Mouse (Mus musculus): Measurements from ENCODE around the gene Robo2. TPM values are rescaled to one million over a fixed set of nuclear protein-coding genes. Genes with fewer than 3 reads are reported as not detected.

Gene Robo2
- 114 and 130 TPM in 2 replicates for total RNA-seq (2014; rRNA removed)
- polyA plus RNA-seq (2015; fragmentation: Nextera tagmentation; extraction: Ambion mirVana): 39.2 and 45.5 TPM in 2 replicates

GRCm38 (mm10) chr16:74411481-74412251, at the start of gene Robo2:
Gene Robo2 (minus strand): TSS chr16:74411825.
- ATAC-seq (peak; percentile 84), DNase-seq (peak; percentile 78)
- TF ChIP-seq CTCF (IDR thresholded peaks at IDR 0.05; ENCODE audit: low read depth): 0 out of 2 replicates have a peak, but pooled peaks have one; percentile 1
- Histone ChIP-seq H3K4me2 (ENCODE audit: low read depth) (peak within 1 kb of the TSS; percentile 67), H3K4me1 (ENCODE audit: insufficient read depth) (peaks cover 3% of the 10 kb centered on the region; the same call in 1 of the 2 replicates), H3K4me3 (ENCODE audit: low read depth, low read length) (peak within 1 kb of the TSS; percentile 65), H3K9ac (peak within 1 kb of the TSS; percentile 63), H3K36me3 (ENCODE audit: insufficient read depth) (no peaks in the 10 kb centered on the region), H3K27ac (ENCODE audit: low read depth, low read length) (peak within 1 kb of the TSS; percentile 81), H3K9me3 (ENCODE audit: low read length) (no peaks in the 10 kb centered on the region), H3K27me3 (ENCODE audit: insufficient read depth, low read length) (no peaks in the 10 kb centered on the region)
- under 1% methylated on average over 42 of the region's 43 CpGs for WGBS

DNA sequence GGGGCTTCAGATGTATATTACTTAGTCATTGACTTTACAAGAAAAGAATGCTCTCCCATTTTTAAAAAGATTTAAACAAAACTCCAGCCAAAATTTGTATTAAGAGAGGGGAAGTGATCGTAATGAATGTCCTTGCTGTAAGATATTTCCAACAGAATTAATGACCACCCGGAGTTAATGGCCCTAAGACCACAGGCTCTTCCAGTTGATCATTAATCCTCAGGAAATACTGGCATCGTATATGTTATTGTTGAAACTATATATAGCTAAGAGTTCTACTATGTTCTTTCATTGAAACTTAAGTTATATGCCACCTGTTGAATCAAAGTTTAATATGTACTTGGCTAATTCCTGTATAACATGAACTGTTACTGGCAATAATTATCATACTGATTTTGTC, 46.5 kb upstream of the Robo2 start:
- no peaks in the 10 kb centered on the region for H3K36me3 ChIP-seq (ENCODE audit: insufficient read depth)
- H3K27me3 ChIP-seq (ENCODE audit: insufficient read depth, low read length): no peaks in the 10 kb centered on the region
- H3K9ac ChIP-seq: no peak overlapping the region
- H3K27ac ChIP-seq (ENCODE audit: low read depth, low read length): no peak overlapping the region
- ATAC-seq: no peak
- DNase-seq: no peak
- no peak overlapping the region for H3K4me2 ChIP-seq (ENCODE audit: low read depth)
- H3K4me3 ChIP-seq (ENCODE audit: low read depth, low read length): no peak overlapping the region
- no peak for TF ChIP-seq CTCF (IDR thresholded peaks at IDR 0.05; ENCODE audit: low read depth)
- WGBS: 85% methylated on average over 3 of the region's 3 CpGs
- H3K9me3 ChIP-seq (ENCODE audit: low read length): no peaks in the 10 kb centered on the region
- no peaks in the 10 kb centered on the region for H3K4me1 ChIP-seq (ENCODE audit: insufficient read depth)

- no peaks in the 10 kb centered on the region for H3K27me3 ChIP-seq (ENCODE audit: insufficient read depth, low read length)
- no peak overlapping the region for H3K4me3 ChIP-seq (ENCODE audit: low read depth, low read length)
- H3K36me3 ChIP-seq (ENCODE audit: insufficient read depth): no peaks in the 10 kb centered on the region
- H3K4me1 ChIP-seq (ENCODE audit: insufficient read depth): no peaks in the 10 kb centered on the region
- H3K4me2 ChIP-seq (ENCODE audit: low read depth): no peak overlapping the region
- no peak for DNase-seq
- H3K9ac ChIP-seq: no peak overlapping the region
- no peak overlapping the region for H3K27ac ChIP-seq (ENCODE audit: low read depth, low read length)
- WGBS: 83% methylated on average over 8 of the region's 8 CpGs
- H3K9me3 ChIP-seq (ENCODE audit: low read length): no peaks in the 10 kb centered on the region
- no peak for TF ChIP-seq CTCF (IDR thresholded peaks at IDR 0.05; ENCODE audit: low read depth)
- no peak for ATAC-seq
These were observed 46.1 kb upstream of the Robo2 start for GRCm38 (mm10) chr16:74457736-74458135.

DNA sequence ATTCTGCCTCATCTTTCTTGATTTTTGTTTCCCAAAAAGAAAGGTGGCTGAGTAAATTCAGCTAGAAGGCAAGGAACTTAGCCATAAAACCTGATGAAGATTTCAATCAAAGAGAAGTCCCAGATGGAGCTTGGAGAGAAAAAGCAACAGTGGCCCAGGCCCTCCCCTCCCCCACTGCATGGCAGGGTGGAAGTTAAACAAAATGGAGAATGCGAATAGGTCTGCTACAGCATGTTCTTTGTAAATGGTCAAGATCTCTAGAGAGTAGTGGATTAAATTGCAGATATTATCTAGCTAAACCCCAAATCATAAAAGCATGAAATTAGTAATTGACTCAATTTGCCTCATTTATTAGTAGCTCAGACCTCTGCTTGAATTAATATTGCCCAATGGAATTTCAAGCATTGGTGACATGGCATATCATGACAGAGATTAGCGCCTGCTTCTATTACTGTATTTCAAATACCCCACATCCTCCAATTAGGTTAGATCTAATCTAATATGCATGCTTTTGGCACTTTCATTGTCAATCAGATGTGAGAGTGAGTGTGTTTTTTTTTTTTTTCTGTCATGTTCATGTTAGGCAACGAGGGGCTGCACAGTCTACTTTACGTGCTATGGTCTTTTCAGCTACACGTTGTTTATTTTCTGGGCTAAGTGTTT, 45.3 kb upstream of the Robo2 start:
- ATAC-seq (no peak), DNase-seq (no peak)
- no peak overlapping the region for H3K27ac ChIP-seq (ENCODE audit: low read depth, low read length)

GRCm38 (mm10) chr16:74455179-74455578, 43.6 kb upstream of the Robo2 start:
- DNase-seq (no peak), ATAC-seq (no peak)
- no peaks in the 10 kb centered on the region for H3K27me3 ChIP-seq (ENCODE audit: insufficient read depth, low read length)
- H3K9ac ChIP-seq: no peak overlapping the region
- no peak for TF ChIP-seq CTCF (IDR thresholded peaks at IDR 0.05; ENCODE audit: low read depth)
- H3K27ac ChIP-seq (ENCODE audit: low read depth, low read length): no peak overlapping the region
- H3K4me2 ChIP-seq (ENCODE audit: low read depth): no peak overlapping the region
- no peak overlapping the region for H3K4me3 ChIP-seq (ENCODE audit: low read depth, low read length)
- no peaks in the 10 kb centered on the region for H3K36me3 ChIP-seq (ENCODE audit: insufficient read depth)
- H3K9me3 ChIP-seq (ENCODE audit: low read length): no peaks in the 10 kb centered on the region
- no peaks in the 10 kb centered on the region for H3K4me1 ChIP-seq (ENCODE audit: insufficient read depth)
- WGBS: 31% methylated on average over 2 of the region's 2 CpGs

More for the DNA sequence above, 45.3 kb upstream of the Robo2 start:
- 52% methylated on average over 5 of the region's 5 CpGs for WGBS
- H3K27me3 ChIP-seq (ENCODE audit: insufficient read depth, low read length): no peaks in the 10 kb centered on the region
- no peaks in the 10 kb centered on the region for H3K9me3 ChIP-seq (ENCODE audit: low read length)
- no peaks in the 10 kb centered on the region for H3K4me1 ChIP-seq (ENCODE audit: insufficient read depth)
- no peak overlapping the region for H3K9ac ChIP-seq
- no peak overlapping the region for H3K4me2 ChIP-seq (ENCODE audit: low read depth)
- no peak for TF ChIP-seq CTCF (IDR thresholded peaks at IDR 0.05; ENCODE audit: low read depth)
- no peak overlapping the region for H3K4me3 ChIP-seq (ENCODE audit: low read depth, low read length)
- H3K36me3 ChIP-seq (ENCODE audit: insufficient read depth): no peaks in the 10 kb centered on the region

DNA sequence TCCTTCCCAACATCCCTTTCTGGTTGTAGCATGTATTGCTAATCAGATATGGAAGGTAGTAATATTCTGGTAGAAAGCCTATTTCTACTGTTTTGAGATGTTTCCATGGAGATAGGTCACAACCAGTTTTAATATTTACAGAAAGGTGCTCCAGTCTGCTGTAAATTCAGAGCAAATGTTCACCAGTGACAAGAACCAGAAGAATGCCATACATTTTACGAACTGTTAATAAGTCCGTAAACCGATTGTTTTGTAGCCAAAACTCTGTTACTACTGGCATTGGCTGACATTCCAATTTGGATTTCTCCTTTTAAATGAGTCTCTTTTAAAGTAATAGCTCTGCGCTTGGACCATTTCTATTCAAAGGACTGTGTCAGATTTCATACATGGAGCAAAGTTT, 36.4 kb upstream of the Robo2 start:
- Histone ChIP-seq H3K27ac (ENCODE audit: low read depth, low read length) (no peak overlapping the region), H3K9me3 (ENCODE audit: low read length) (no peaks in the 10 kb centered on the region), H3K27me3 (ENCODE audit: insufficient read depth, low read length) (no peaks in the 10 kb centered on the region), H3K9ac (no peak overlapping the region), H3K4me2 (ENCODE audit: low read depth) (no peak overlapping the region), H3K4me3 (ENCODE audit: low read depth, low read length) (no peak overlapping the region), H3K36me3 (ENCODE audit: insufficient read depth) (no peaks in the 10 kb centered on the region), H3K4me1 (ENCODE audit: insufficient read depth) (no peaks in the 10 kb centered on the region)
- no peak for TF ChIP-seq CTCF (IDR thresholded peaks at IDR 0.05; ENCODE audit: low read depth)
- WGBS: 75% methylated on average over 4 of the region's 4 CpGs
- DNase-seq (no peak), ATAC-seq (no peak)

DNA sequence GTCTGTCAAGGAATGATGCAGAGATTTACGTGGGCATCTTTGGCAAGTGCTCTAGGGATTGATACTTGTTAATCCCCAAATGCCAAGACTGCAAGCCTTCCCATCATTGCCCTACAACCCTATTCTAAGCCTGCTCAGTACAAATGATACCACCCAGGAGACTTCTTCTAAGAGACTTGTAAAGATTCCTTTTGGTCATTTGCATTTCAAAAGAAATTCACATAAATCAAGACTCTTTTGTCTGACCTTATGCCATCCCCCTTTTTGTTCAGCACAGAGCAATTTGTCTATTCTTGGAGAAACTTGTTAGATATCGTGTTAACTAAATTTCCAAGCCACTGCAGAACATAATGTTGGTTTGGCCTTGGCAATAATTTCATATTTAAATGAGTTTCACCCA, 15.4 kb upstream of the Robo2 start:
- Histone ChIP-seq H3K4me2 (ENCODE audit: low read depth) (no peak overlapping the region), H3K36me3 (ENCODE audit: insufficient read depth) (no peaks in the 10 kb centered on the region), H3K27ac (ENCODE audit: low read depth, low read length) (no peak overlapping the region), H3K27me3 (ENCODE audit: insufficient read depth, low read length) (no peaks in the 10 kb centered on the region), H3K9me3 (ENCODE audit: low read length) (no peaks in the 10 kb centered on the region), H3K4me3 (ENCODE audit: low read depth, low read length) (no peak overlapping the region), H3K4me1 (ENCODE audit: insufficient read depth) (no peaks in the 10 kb centered on the region), H3K9ac (no peak overlapping the region)
- ATAC-seq: no peak
- 17% methylated on average over 2 of the region's 2 CpGs for WGBS
- TF ChIP-seq CTCF (IDR thresholded peaks at IDR 0.05; ENCODE audit: low read depth): no peak
- DNase-seq: no peak
